Mouse (Mus musculus): ENCODE measurements around the gene Herc2. TPM values are rescaled to one million over a fixed set of nuclear protein-coding genes. Genes with fewer than 3 reads are reported as not detected.

Herc2 gene
- polyA plus RNA-seq, 1 experiment from 2014 or later = 15.5 TPM

DNA sequence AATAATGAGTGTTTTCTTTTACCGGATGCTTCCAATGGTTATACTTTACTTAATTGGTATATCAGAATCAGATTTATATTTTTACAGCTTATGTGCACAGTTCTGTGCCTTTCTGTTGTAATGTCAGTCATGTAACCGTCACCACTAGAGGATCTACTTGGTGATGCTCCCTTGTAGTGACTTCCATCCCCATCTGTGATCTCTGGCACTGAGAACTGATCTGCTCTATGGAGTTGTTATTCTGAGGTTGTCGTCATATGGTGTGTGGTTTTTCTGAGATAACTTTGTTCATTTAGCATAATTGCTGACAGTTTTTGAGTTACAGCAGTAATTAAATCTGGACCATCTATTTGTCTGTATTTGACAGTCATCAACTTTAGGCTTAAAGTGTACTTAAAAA is 5.3 kb downstream of the Herc2 start:
- Histone ChIP-seq H3K4me1 (ENCODE audit: control insufficient read depth, insufficient read depth, low read length) (peaks cover 8% of the 10 kb centered on the region; the same call in 1 of the 2 replicates), H3K36me3 (ENCODE audit: control insufficient read depth, insufficient read depth, low read length) (0 out of 2 replicates have a peak, but pooled peaks cover 4% of the 10 kb centered on the region), H3K9me3 (ENCODE audit: control insufficient read depth, low read length) (no peaks in the 10 kb centered on the region), H3K4me2 (ENCODE audit: low read depth, low read length) (no peak overlapping the region), H3K27ac (ENCODE audit: low read length) (no peak overlapping the region), H3K27me3 (replicated peaks; ENCODE audit: control insufficient read depth, insufficient read depth, low read length) (no peaks in the 10 kb centered on the region), H3K9ac (ENCODE audit: low read depth, low read length) (no peak overlapping the region), H3K4me3 (ENCODE audit: low read length) (no peak overlapping the region)
- WGBS = 86% methylated on average over 3 of the region's 3 CpGs
- ATAC-seq = no peak

DNA sequence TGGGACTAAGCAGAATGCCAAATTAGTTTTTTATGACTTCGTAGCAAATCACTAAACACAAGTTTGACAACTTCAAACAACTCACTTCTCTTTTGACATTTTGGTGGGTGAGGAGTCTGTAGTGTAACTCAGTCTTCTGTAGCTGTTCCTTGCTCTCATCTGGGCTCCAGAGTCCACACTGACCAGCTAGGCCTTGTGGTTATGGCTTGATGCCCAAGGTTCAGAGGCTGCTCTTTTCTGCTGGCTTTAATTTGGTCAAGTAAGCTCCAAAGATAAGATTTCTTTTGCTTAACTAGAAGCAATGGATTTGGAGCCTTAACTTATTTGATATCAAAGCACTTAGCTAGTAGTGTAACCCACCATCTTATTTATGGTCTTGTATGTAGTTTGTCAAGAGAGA is 14.9 kb downstream of the Herc2 start:
- H3K27me3 ChIP-seq (replicated peaks; ENCODE audit: control insufficient read depth, insufficient read depth, low read length) = no peaks in the 10 kb centered on the region
- H3K4me1 ChIP-seq (ENCODE audit: control insufficient read depth, insufficient read depth, low read length) = no peaks in the 10 kb centered on the region
- H3K4me2 ChIP-seq (ENCODE audit: low read depth, low read length) = no peak overlapping the region
- ATAC-seq = no peak
- H3K4me3 ChIP-seq (ENCODE audit: low read length) = no peak overlapping the region
- H3K36me3 ChIP-seq (ENCODE audit: control insufficient read depth, insufficient read depth, low read length) = no peaks in the 10 kb centered on the region
- no peak overlapping the region for H3K9ac ChIP-seq (ENCODE audit: low read depth, low read length)
- no peaks in the 10 kb centered on the region for H3K9me3 ChIP-seq (ENCODE audit: control insufficient read depth, low read length)
- no peak overlapping the region for H3K27ac ChIP-seq (ENCODE audit: low read length)
- 91% methylated on average over 1 of the region's 1 CpGs for whole genome bisulfite sequencing

DNA sequence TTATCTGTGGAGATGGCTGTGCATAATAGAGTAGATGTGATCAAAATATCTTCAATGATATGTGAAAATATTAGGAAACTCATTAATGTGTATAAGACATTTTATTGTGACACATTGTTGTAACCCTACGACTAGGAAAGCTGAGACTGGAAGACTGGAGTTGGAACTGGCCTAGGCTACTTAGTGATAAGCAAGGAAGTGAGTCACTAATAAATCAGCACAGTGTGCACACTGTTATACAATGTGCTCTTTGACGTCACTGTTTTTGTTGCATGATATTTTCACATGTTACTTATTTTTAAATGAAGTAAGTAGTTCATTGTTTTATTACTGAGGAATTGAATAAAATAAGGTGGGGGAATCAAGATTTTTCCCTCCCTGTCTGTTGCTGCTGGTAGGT is 16.1 kb downstream of the Herc2 start:
- Histone ChIP-seq H3K9me3 (ENCODE audit: control insufficient read depth, low read length) (no peaks in the 10 kb centered on the region), H3K27ac (ENCODE audit: low read length) (no peak overlapping the region), H3K4me1 (ENCODE audit: control insufficient read depth, insufficient read depth, low read length) (no peaks in the 10 kb centered on the region), H3K27me3 (replicated peaks; ENCODE audit: control insufficient read depth, insufficient read depth, low read length) (no peaks in the 10 kb centered on the region), H3K9ac (ENCODE audit: low read depth, low read length) (no peak overlapping the region), H3K4me2 (ENCODE audit: low read depth, low read length) (no peak overlapping the region), H3K4me3 (ENCODE audit: low read length) (no peak overlapping the region), H3K36me3 (ENCODE audit: control insufficient read depth, insufficient read depth, low read length) (no peaks in the 10 kb centered on the region)
- WGBS = 65% methylated on average over 2 of the region's 2 CpGs
- no peak; the same call in 1 of the 2 replicates for ATAC-seq

DNA sequence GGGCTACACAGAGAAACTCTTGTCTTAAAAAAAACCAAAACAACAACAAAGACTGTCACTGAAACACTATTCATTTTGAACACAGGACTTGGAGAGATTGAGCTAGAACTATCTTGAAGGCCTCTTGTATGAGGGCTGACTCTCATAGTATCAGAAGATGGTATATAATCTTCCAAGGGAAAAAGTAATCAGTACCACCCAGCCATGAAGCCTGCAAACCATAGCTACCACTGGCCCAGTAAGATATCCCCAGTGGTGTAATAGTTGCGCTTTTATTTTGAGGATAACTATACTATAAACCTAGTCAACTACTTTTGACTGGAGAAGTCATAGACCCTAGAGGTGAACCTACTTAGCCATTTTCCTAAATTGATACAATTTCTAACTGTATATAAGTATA is 16.6 kb downstream of the Herc2 start:
- no peaks in the 10 kb centered on the region for H3K4me1 ChIP-seq (ENCODE audit: control insufficient read depth, insufficient read depth, low read length)
- no peaks in the 10 kb centered on the region for H3K9me3 ChIP-seq (ENCODE audit: control insufficient read depth, low read length)
- H3K4me3 ChIP-seq (ENCODE audit: low read length) = no peak overlapping the region
- WGBS = 97% methylated on average over 1 of the region's 1 CpGs
- H3K9ac ChIP-seq (ENCODE audit: low read depth, low read length) = no peak overlapping the region
- no peak overlapping the region for H3K4me2 ChIP-seq (ENCODE audit: low read depth, low read length)
- no peak for ATAC-seq
- no peaks in the 10 kb centered on the region for H3K36me3 ChIP-seq (ENCODE audit: control insufficient read depth, insufficient read depth, low read length)
- H3K27ac ChIP-seq (ENCODE audit: low read length) = no peak overlapping the region
- no peaks in the 10 kb centered on the region for H3K27me3 ChIP-seq (replicated peaks; ENCODE audit: control insufficient read depth, insufficient read depth, low read length)

DNA sequence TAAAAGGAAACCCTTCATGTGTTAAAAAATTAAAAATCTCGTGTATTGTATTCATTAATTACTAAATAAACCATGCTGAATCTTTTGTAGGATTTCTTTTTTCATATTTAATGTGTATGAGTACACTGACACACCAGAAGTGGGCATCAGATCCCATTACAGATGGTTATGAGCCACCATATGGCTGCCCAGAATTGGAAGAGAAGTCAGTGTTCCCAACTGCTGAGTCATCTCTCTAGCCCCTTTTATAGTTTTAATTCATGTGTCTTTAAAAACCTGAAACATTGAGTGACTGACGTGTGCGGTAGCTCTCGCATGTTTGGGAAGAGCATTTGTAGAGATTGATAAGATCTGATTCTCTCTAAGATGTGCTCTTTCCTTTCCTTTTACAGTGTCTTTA is 21.7 kb downstream of the Herc2 start:
- H3K4me2 ChIP-seq (ENCODE audit: low read depth, low read length) = no peak overlapping the region
- 92% methylated on average over 4 of the region's 4 CpGs for WGBS
- H3K4me1 ChIP-seq (ENCODE audit: control insufficient read depth, insufficient read depth, low read length) = no peaks in the 10 kb centered on the region
- ATAC-seq = no peak
- no peak overlapping the region for H3K27ac ChIP-seq (ENCODE audit: low read length)
- H3K27me3 ChIP-seq (replicated peaks; ENCODE audit: control insufficient read depth, insufficient read depth, low read length) = no peaks in the 10 kb centered on the region
- H3K9me3 ChIP-seq (ENCODE audit: control insufficient read depth, low read length) = no peaks in the 10 kb centered on the region
- no peak overlapping the region for H3K9ac ChIP-seq (ENCODE audit: low read depth, low read length)
- H3K4me3 ChIP-seq (ENCODE audit: low read length) = no peak overlapping the region
- H3K36me3 ChIP-seq (ENCODE audit: control insufficient read depth, insufficient read depth, low read length) = no peaks in the 10 kb centered on the region

DNA sequence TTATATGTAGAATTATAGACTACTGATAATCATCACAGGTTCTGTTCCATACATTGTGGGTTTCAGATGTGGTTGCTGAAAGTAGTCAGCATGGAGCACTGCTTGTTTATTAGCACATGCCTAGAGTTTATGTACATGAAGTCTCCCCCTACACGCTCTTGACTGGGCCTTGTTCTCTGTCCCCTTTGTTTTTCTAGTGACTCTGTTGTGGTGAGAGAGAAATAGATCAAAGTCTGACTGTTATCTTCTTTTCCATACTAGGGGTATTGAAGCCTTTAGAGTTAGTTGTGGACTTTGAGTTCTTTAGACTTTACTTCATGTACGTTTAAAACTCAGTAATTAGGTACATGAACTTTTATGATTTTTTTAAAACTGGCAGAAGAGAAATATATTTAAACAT is 33.0 kb downstream of the Herc2 start:
- H3K9me3 ChIP-seq (ENCODE audit: control insufficient read depth, low read length) = no peaks in the 10 kb centered on the region
- no peak overlapping the region for H3K4me2 ChIP-seq (ENCODE audit: low read depth, low read length)
- no peaks in the 10 kb centered on the region for H3K27me3 ChIP-seq (replicated peaks; ENCODE audit: control insufficient read depth, insufficient read depth, low read length)
- H3K9ac ChIP-seq (ENCODE audit: low read depth, low read length) = no peak overlapping the region
- 0 out of 2 replicates have a peak, but pooled peaks cover 2% of the 10 kb centered on the region for H3K36me3 ChIP-seq (ENCODE audit: control insufficient read depth, insufficient read depth, low read length)
- ATAC-seq = peak; percentile 98
- peaks cover 3% of the 10 kb centered on the region; the same call in 1 of the 2 replicates for H3K4me1 ChIP-seq (ENCODE audit: control insufficient read depth, insufficient read depth, low read length)
- H3K27ac ChIP-seq (ENCODE audit: low read length) = peak overlapping the region; percentile 20; the same call in 1 of the 2 replicates
- H3K4me3 ChIP-seq (ENCODE audit: low read length) = no peak overlapping the region
- WGBS = 67% methylated on average over 2 of the region's 2 CpGs

DNA sequence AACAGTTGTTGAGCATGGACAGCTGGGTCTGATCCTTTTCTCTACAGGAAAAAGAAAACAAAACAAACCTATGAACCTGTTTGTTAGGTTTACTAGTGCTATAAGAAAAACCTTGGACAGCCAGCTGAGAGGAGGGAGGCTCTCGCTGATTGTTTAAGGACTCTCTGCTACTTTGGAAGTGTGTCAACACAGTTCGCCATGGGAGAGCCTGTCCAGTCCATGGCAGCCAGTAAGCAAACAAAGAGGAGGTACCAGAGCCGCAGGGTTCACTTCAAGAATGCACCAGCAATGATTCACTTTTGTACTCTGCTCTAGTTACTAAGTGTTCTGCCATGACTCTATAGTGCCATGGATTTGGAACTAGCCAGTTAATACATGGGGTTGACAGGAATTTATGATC is 39.1 kb downstream of the Herc2 start:
- Histone ChIP-seq H3K9ac (ENCODE audit: low read depth, low read length) (no peak overlapping the region), H3K27me3 (replicated peaks; ENCODE audit: control insufficient read depth, insufficient read depth, low read length) (no peaks in the 10 kb centered on the region), H3K4me2 (ENCODE audit: low read depth, low read length) (no peak overlapping the region), H3K4me3 (ENCODE audit: low read length) (no peak overlapping the region), H3K4me1 (ENCODE audit: control insufficient read depth, insufficient read depth, low read length) (no peaks in the 10 kb centered on the region), H3K36me3 (ENCODE audit: control insufficient read depth, insufficient read depth, low read length) (0 out of 2 replicates have a peak, but pooled peaks cover 11% of the 10 kb centered on the region), H3K27ac (ENCODE audit: low read length) (no peak overlapping the region), H3K9me3 (ENCODE audit: control insufficient read depth, low read length) (no peaks in the 10 kb centered on the region)
- ATAC-seq = peak; percentile 33; the same call in 1 of the 2 replicates
- WGBS = 66% methylated on average over 3 of the region's 3 CpGs

DNA sequence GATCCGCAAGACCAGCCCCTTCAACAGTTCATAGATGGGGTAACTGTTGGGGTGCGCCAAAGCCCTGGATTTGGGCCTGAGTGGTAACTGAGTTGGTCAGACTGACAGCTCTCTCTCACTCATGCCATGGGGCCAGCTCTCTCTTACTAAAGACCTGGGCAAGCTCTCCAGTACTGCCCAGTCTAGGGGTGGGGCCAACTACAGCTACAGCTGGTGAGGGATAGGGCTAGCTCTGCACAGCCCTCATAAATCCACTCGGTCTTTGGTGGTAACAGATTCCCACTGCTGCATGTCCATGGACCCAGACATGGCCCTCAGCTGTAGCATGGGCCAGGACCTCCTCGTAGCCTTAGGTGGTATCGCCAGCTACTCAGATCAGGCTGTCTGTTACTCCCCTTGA is 41.4 kb downstream of the Herc2 start:
- Histone ChIP-seq H3K27ac (ENCODE audit: low read length) (no peak overlapping the region), H3K9ac (ENCODE audit: low read depth, low read length) (no peak overlapping the region), H3K36me3 (ENCODE audit: control insufficient read depth, insufficient read depth, low read length) (peaks cover 16% of the 10 kb centered on the region), H3K4me2 (ENCODE audit: low read depth, low read length) (no peak overlapping the region), H3K27me3 (replicated peaks; ENCODE audit: control insufficient read depth, insufficient read depth, low read length) (no peaks in the 10 kb centered on the region), H3K9me3 (ENCODE audit: control insufficient read depth, low read length) (no peaks in the 10 kb centered on the region), H3K4me1 (ENCODE audit: control insufficient read depth, insufficient read depth, low read length) (no peaks in the 10 kb centered on the region), H3K4me3 (ENCODE audit: low read length) (no peak overlapping the region)
- no peak for ATAC-seq
- 92% methylated on average over 5 of the region's 5 CpGs for WGBS

DNA sequence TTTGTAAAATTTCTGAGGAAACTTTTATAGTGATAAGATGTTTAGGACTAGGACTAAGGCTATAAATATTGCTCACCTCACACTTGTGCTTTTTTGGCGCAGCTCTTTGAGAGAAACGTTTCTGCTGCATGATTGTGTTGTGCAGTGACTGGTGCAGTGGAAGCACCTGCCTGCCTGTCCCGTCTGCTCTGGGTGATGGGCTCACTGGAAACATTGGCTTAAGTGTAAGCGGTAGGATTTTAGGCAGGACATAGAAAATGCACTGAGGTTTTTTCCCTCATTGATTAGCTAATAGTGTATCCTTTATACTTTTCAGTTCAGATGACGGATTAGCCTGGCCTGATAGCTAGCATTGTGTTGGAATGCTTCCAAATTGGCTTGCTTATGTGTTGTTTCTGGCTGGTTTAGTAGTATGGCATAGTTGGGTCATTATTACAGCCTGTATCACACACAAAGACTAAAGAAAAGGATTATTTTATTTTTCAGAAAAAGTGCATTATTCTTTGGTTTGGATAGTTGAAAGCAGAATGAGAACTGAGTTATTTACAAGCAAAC is 52.4 kb downstream of the Herc2 start:
- no peaks in the 10 kb centered on the region for H3K4me1 ChIP-seq (ENCODE audit: control insufficient read depth, insufficient read depth, low read length)
- peaks cover 14% of the 10 kb centered on the region; the same call in 1 of the 2 replicates for H3K36me3 ChIP-seq (ENCODE audit: control insufficient read depth, insufficient read depth, low read length)
- no peaks in the 10 kb centered on the region for H3K9me3 ChIP-seq (ENCODE audit: control insufficient read depth, low read length)
- no peak overlapping the region for H3K4me3 ChIP-seq (ENCODE audit: low read length)
- no peak for ATAC-seq
- no peak overlapping the region for H3K27ac ChIP-seq (ENCODE audit: low read length)
- WGBS = 83% methylated on average over 5 of the region's 5 CpGs
- no peak overlapping the region for H3K9ac ChIP-seq (ENCODE audit: low read depth, low read length)
- no peaks in the 10 kb centered on the region for H3K27me3 ChIP-seq (replicated peaks; ENCODE audit: control insufficient read depth, insufficient read depth, low read length)
- H3K4me2 ChIP-seq (ENCODE audit: low read depth, low read length) = no peak overlapping the region

DNA sequence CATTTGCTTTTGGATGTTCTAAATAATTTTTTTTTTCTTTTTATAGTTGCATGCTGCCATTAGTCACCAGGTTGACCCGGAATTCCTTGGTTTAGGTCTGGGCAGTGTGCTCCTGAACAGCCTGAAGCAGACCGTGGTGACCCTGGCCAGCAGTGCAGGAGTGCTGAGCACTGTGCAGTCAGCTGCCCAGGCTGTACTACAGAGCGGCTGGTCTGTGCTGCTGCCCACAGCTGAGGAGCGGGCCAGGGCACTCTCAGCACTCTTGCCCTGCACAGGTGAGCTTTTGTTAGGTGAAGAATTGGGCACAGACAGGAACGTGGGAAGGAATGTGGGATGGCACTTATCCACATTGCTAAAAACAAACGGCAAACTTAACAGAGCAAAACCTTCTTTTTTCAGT is 63.0 kb downstream of the Herc2 start:
- 92% methylated on average over 6 of the region's 6 CpGs for WGBS
- no peaks in the 10 kb centered on the region for H3K4me1 ChIP-seq (ENCODE audit: control insufficient read depth, insufficient read depth, low read length)
- H3K27ac ChIP-seq (ENCODE audit: low read length) = no peak overlapping the region
- no peaks in the 10 kb centered on the region; the same call in 1 of the 2 replicates for H3K36me3 ChIP-seq (ENCODE audit: control insufficient read depth, insufficient read depth, low read length)
- H3K9ac ChIP-seq (ENCODE audit: low read depth, low read length) = no peak overlapping the region
- H3K9me3 ChIP-seq (ENCODE audit: control insufficient read depth, low read length) = no peaks in the 10 kb centered on the region
- no peak overlapping the region for H3K4me3 ChIP-seq (ENCODE audit: low read length)
- no peak for ATAC-seq
- no peaks in the 10 kb centered on the region for H3K27me3 ChIP-seq (replicated peaks; ENCODE audit: control insufficient read depth, insufficient read depth, low read length)
- no peak overlapping the region for H3K4me2 ChIP-seq (ENCODE audit: low read depth, low read length)

Data from intestine, embryonic 16.5 days (tissue).